Mouse (Mus musculus) stomach, embryonic 16.5 days (tissue): Measurements from ENCODE around the gene Kcnk16. TPM values are rescaled to one million over a fixed set of nuclear protein-coding genes. Genes with fewer than 3 reads are reported as not detected.

Experiments
- ATAC-seq: fragments of 200-750 bp; cut with Nextera tagmentation; 2 replicates; pipeline ENCODE4 v1.8.0; 2017; ENCODE audit warnings: moderate number of reproducible peaks, moderate TSS enrichment; ENCODE audit not compliant: insufficient read depth, low FRiP score
- H3K27ac ChIP-seq: fragments of 300-500 bp; sonication (generic); 2 replicates; pipeline ENCODE4 v1.5.1; 2014; ENCODE audit warnings: low read length
- H3K27me3 ChIP-seq: fragments of 300-500 bp; sonication (generic); 2 replicates; pipeline ENCODE4 v1.6.1; 2014; ENCODE audit warnings: low read length, control low read depth, mixed read lengths; ENCODE audit not compliant: control insufficient read depth, insufficient read depth
- H3K36me3 ChIP-seq: fragments of 300-500 bp; sonication (generic); 2 replicates; pipeline ENCODE4 v1.6.1; 2014; ENCODE audit warnings: low read length; ENCODE audit not compliant: control insufficient read depth, insufficient read depth
- H3K4me1 ChIP-seq: fragments of 300-500 bp; sonication (generic); 2 replicates; pipeline ENCODE4 v1.6.1; 2014; ENCODE audit warnings: low read length, control low read depth, mixed read lengths; ENCODE audit not compliant: control insufficient read depth, insufficient read depth
- H3K4me2 ChIP-seq: fragments of 300-500 bp; sonication (generic); 2 replicates; pipeline ENCODE4 v1.6.1; 2014; ENCODE audit warnings: low read depth, low read length, mixed read lengths
- H3K4me3 ChIP-seq: fragments of 300-500 bp; sonication (generic); replicated peaks from 2 replicates; pipeline ENCODE4 v1.5.1; 2014; ENCODE audit warnings: mild to moderate bottlenecking, low read length
- H3K9ac ChIP-seq: fragments of 300-500 bp; sonication (generic); 2 replicates; pipeline ENCODE4 v1.6.1; 2014; ENCODE audit warnings: low read length
- H3K9me3 ChIP-seq: fragments of 300-500 bp; sonication (generic); replicated peaks from 2 replicates; pipeline ENCODE4 v1.6.1; 2016; ENCODE audit warnings: low read length, control low read depth; ENCODE audit not compliant: control insufficient read depth
- WGBS: fragments of 180-500 bp; shearing (Covaris S2); extraction: QIAGEN DNeasy Blood & Tissue Kit; methylation state at CpG from one replicate; pipeline ENCODE4 v1.1.7; 2014; 5-methylcytosine and 5-hydroxymethylcytosine counted together
- polyA plus RNA-seq: library from polyadenylated mRNA; unstranded; fragments of >200 nt; fragmentation: Nextera tagmentation; extraction: Ambion mirVana; gene quantifications from 2 replicates; pipeline ENCODE4 v1.2.1, GENCODE M21; 2015

Gene Kcnk16
- polyA plus RNA-seq, 1 experiment from 2014 or later: 9.8 TPM

DNA sequence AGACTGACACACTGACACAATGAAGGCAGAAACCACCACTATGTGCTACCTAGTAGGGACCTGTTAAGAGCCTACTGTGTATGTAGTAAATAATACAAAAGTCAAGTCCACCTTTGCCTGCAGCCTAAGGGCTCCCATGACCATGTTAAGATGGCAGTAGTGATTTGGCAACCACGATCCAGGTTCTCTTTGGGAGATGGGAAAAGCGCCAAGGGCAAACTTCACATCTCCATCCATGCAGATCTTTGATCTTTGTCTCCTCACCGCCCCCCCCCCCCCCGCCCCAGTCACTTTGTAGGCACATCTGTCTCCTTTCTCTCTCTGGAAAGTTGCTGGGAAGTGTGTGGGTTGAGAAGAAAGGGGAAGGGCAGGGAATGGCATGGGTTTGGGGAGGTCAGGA is 6.7 kb downstream of the Kcnk16 start:
- no peaks in the 10 kb centered on the region for H3K4me1 ChIP-seq
- WGBS: 64% methylated on average over 4 of the region's 4 CpGs
- no peaks in the 10 kb centered on the region for H3K36me3 ChIP-seq
- no peaks in the 10 kb centered on the region for H3K27me3 ChIP-seq
- no peak overlapping the region for H3K9ac ChIP-seq
- H3K4me3 ChIP-seq: no peak overlapping the region
- no peak overlapping the region for H3K4me2 ChIP-seq
- ATAC-seq: no peak
- H3K9me3 ChIP-seq: no peaks in the 10 kb centered on the region
- H3K27ac ChIP-seq: no peak overlapping the region

GRCm38 (mm10) chr14:20258185-20259113 is 10.6 kb downstream of the Kcnk16 start:
- no peaks in the 10 kb centered on the region for H3K27me3 ChIP-seq
- H3K27ac ChIP-seq: no peak overlapping the region
- H3K4me3 ChIP-seq: no peak overlapping the region
- no peaks in the 10 kb centered on the region for H3K9me3 ChIP-seq
- H3K4me2 ChIP-seq: no peak overlapping the region
- H3K36me3 ChIP-seq: no peaks in the 10 kb centered on the region
- ATAC-seq: peak; percentile 45; the same call in 1 of the 2 replicates
- 43% methylated on average over 8 of the region's 8 CpGs for WGBS
- no peak overlapping the region for H3K9ac ChIP-seq
- H3K4me1 ChIP-seq: no peaks in the 10 kb centered on the region

DNA sequence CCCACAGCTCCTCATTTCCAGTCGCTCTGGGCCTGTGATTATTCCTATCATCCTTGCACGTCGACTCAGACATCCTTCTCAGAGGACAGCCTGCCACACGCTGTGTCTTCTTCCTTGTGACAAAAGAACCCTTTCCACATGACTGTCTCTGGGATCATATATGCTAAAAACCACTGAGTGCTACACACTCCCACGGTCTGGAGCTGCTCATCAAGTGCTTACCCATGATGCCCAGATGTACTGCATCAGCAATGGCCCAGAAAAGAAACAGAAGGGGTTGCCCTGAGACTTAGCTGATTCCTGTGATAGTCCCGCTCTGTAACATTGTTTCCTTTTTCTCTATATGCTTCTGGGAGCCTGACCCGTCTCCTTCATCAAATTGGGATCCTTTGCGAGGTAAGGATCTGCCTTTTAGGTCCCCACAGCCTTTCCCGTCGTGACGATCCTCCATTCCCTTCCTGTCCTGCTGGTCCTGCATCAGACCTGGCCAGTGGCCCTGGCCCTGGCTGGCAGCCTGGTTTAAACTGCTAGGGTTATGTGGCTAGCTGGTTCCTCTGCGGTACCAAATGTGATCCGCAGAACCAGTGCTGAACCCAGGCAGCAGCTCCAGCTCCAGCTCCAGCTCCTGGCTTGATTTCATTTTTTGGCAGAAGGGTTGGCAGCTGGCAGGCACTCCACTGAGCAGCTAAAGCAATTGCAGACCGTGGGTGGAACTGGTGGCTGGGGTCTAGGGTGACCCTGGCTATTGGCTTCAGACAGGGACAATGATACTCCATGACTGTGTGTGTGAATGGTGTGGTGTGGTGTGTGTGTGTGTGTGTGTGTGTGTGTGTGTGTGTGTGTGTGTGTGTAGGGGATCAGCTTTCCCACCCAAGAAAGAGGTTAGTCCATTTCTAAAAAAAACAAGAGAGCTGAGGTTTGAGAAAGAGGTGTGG is 18.5 kb downstream of the Kcnk16 start:
- no peaks in the 10 kb centered on the region for H3K36me3 ChIP-seq
- no peaks in the 10 kb centered on the region for H3K9me3 ChIP-seq
- ATAC-seq: no peak
- no peak overlapping the region for H3K4me3 ChIP-seq
- H3K9ac ChIP-seq: no peak overlapping the region
- H3K4me2 ChIP-seq: no peak overlapping the region
- 71% methylated on average over 14 of the region's 14 CpGs for WGBS
- H3K27me3 ChIP-seq: no peaks in the 10 kb centered on the region
- H3K4me1 ChIP-seq: no peaks in the 10 kb centered on the region
- H3K27ac ChIP-seq: no peak overlapping the region

DNA sequence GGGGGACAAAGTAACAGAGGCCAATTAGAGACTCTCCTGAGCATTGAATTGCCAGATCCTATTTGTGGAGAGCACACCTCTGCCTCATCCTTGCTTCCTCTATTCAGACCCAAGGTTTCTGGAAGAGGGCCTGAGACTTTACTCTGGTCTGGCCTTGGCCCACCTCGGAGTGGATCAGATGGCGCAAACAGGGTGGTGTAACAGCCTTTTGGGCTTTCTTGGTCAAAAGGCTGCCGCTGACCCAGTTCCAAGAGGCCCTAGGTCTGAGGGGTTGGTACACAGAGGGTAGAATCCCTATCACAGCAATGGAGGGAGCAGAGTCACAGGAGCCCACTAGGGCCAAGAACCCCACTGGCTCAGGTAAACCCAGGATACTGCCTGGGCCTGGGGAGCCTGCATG is 21.0 kb downstream of the Kcnk16 start:
- Histone ChIP-seq H3K4me3 (no peak overlapping the region), H3K9me3 (no peaks in the 10 kb centered on the region), H3K36me3 (no peaks in the 10 kb centered on the region), H3K4me2 (no peak overlapping the region), H3K9ac (no peak overlapping the region), H3K27me3 (no peaks in the 10 kb centered on the region), H3K4me1 (no peaks in the 10 kb centered on the region), H3K27ac (no peak overlapping the region)
- 91% methylated on average over 3 of the region's 3 CpGs for WGBS
- ATAC-seq: no peak

DNA sequence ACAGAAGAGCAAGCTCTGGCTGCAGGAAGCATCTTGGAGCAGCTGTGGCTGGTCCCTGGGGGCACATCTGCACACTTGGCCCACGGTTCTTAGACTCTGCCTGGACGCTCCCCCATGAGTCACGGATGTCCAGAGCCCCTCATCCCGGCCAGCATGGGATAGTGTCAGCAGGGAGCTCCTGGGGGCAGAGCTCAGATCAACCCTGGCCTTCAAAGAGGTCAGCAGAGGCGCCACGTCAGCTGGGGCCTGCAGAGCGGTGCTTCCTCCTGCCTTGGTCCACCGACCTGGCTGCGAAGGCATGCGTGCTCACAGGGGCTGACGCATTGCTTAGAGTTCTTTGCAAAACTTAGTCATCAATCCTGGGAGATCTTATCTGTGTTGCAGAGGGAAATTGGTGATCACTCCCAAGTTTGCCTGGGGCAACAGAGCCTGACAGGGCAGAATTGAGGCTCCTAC is 22.2 kb downstream of the Kcnk16 start:
- no peaks in the 10 kb centered on the region for H3K4me1 ChIP-seq
- no peak for ATAC-seq

GRCm38 (mm10) chr14:20245861-20246260 is 23.1 kb downstream of the Kcnk16 start:
- Histone ChIP-seq H3K9ac (no peak overlapping the region), H3K4me3 (no peak overlapping the region), H3K4me1 (no peaks in the 10 kb centered on the region), H3K9me3 (no peaks in the 10 kb centered on the region), H3K36me3 (no peaks in the 10 kb centered on the region), H3K4me2 (no peak overlapping the region), H3K27me3 (no peaks in the 10 kb centered on the region), H3K27ac (no peak overlapping the region)
- no peak for ATAC-seq
- WGBS: 61% methylated on average over 5 of the region's 5 CpGs

More for the DNA sequence above, 22.2 kb downstream of the Kcnk16 start:
- Histone ChIP-seq H3K4me3 (no peak overlapping the region), H3K36me3 (no peaks in the 10 kb centered on the region), H3K27ac (no peak overlapping the region), H3K4me2 (no peak overlapping the region), H3K9me3 (no peaks in the 10 kb centered on the region), H3K9ac (no peak overlapping the region), H3K27me3 (no peaks in the 10 kb centered on the region)
- WGBS: 58% methylated on average over 11 of the region's 11 CpGs

DNA sequence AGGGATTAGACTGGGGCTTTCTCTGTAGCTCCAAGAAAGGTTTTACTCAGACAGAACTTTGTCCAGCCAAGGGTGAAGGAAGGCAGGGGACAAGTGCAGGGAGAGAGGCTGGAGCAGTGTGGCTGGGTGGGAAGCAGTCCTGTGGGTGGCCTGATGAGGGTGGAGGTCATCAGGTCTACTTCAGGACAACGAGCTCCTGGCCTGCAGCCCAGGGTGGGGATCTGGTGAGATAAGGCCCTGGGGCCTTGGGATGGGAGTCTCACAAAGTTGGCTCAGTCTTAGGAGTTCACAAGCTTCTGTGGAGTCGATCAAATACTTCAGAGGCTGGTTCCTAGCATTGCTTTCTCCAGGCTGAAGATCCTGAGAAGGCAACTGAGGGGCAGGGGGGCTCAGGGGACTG is 23.7 kb downstream of the Kcnk16 start:
- H3K4me1 ChIP-seq: no peaks in the 10 kb centered on the region
- H3K27ac ChIP-seq: no peak overlapping the region
- WGBS: 50% methylated on average over 2 of the region's 2 CpGs
- no peaks in the 10 kb centered on the region for H3K36me3 ChIP-seq
- H3K27me3 ChIP-seq: no peaks in the 10 kb centered on the region
- H3K4me3 ChIP-seq: no peak overlapping the region
- H3K9ac ChIP-seq: no peak overlapping the region
- no peaks in the 10 kb centered on the region for H3K9me3 ChIP-seq
- no peak overlapping the region for H3K4me2 ChIP-seq
- no peak for ATAC-seq

DNA sequence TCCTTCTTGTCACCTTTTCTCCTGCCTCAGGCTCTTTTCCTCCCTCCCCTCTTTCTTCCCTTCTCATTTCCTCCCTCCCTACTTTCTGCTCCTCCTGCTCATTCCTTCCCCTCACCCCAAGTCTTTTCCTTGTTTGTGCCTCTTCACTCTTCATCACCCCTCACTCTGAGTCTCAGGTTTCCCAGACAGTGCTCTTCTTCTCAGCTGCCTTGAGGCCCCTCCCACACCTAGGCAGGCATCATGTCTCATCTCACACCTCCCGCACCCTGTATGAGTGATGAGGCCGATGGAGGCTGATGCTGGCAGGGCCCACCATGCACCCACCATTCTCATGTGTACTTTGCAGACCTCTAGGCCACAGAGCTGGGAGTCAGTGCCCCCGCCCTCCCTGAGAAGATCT is 25.8 kb downstream of the Kcnk16 start:
- Histone ChIP-seq H3K9ac (no peak overlapping the region), H3K36me3 (no peaks in the 10 kb centered on the region), H3K27me3 (no peaks in the 10 kb centered on the region), H3K4me3 (no peak overlapping the region), H3K4me1 (no peaks in the 10 kb centered on the region), H3K9me3 (no peaks in the 10 kb centered on the region), H3K4me2 (no peak overlapping the region), H3K27ac (no peak overlapping the region)
- 59% methylated on average over 3 of the region's 3 CpGs for WGBS
- ATAC-seq: no peak

GRCm38 (mm10) chr14:20242454-20242853 is 26.5 kb downstream of the Kcnk16 start:
- no peak overlapping the region for H3K9ac ChIP-seq
- 72% methylated on average over 8 of the region's 8 CpGs for WGBS
- no peaks in the 10 kb centered on the region for H3K27me3 ChIP-seq
- no peak overlapping the region for H3K4me3 ChIP-seq
- H3K4me1 ChIP-seq: no peaks in the 10 kb centered on the region
- ATAC-seq: no peak
- H3K9me3 ChIP-seq: no peaks in the 10 kb centered on the region
- no peaks in the 10 kb centered on the region for H3K36me3 ChIP-seq
- no peak overlapping the region for H3K4me2 ChIP-seq
- H3K27ac ChIP-seq: no peak overlapping the region
